Mouse (Mus musculus): Measurements from ENCODE around the gene Pfkm. TPM values are rescaled to one million over a fixed set of nuclear protein-coding genes. Genes with fewer than 3 reads are reported as not detected.

The Pfkm gene
- polyA plus RNA-seq, 1 experiment from 2014 or later: 145 TPM

GRCm38 (mm10) chr15:98131001-98131400 lies 38.6 kb downstream of the Pfkm start:
- ATAC-seq (replicated peaks; ENCODE audit: extremely low read depth, insufficient read depth, low FRiP score): no peak
- Histone ChIP-seq H3K4me2 (ENCODE audit: low read depth, low read length) (no peak overlapping the region), H3K4me1 (ENCODE audit: control insufficient read depth, insufficient read depth, low read length) (no peaks in the 10 kb centered on the region), H3K4me3 (ENCODE audit: low read length) (no peak overlapping the region), H3K27me3 (ENCODE audit: control insufficient read depth, insufficient read depth, low read length) (no peaks in the 10 kb centered on the region), H3K27ac (ENCODE audit: low read length) (no peak overlapping the region), H3K36me3 (ENCODE audit: control insufficient read depth, insufficient read depth) (peaks cover 56% of the 10 kb centered on the region), H3K9ac (ENCODE audit: low read length) (no peak overlapping the region), H3K9me3 (replicated peaks; ENCODE audit: control insufficient read depth, low read length) (no peaks in the 10 kb centered on the region)
- WGBS: 77% methylated on average over 4 of the region's 4 CpGs

GRCm38 (mm10) chr15:98131451-98131850 lies 39.1 kb downstream of the Pfkm start:
- no peak overlapping the region for H3K4me2 ChIP-seq (ENCODE audit: low read depth, low read length)
- H3K4me1 ChIP-seq (ENCODE audit: control insufficient read depth, insufficient read depth, low read length): no peaks in the 10 kb centered on the region
- H3K4me3 ChIP-seq (ENCODE audit: low read length): no peak overlapping the region
- no peak overlapping the region for H3K27ac ChIP-seq (ENCODE audit: low read length)
- H3K27me3 ChIP-seq (ENCODE audit: control insufficient read depth, insufficient read depth, low read length): no peaks in the 10 kb centered on the region
- no peaks in the 10 kb centered on the region for H3K9me3 ChIP-seq (replicated peaks; ENCODE audit: control insufficient read depth, low read length)
- WGBS: 90% methylated on average over 7 of the region's 7 CpGs
- ATAC-seq (replicated peaks; ENCODE audit: extremely low read depth, insufficient read depth, low FRiP score): no peak
- H3K36me3 ChIP-seq (ENCODE audit: control insufficient read depth, insufficient read depth): peaks cover 60% of the 10 kb centered on the region
- H3K9ac ChIP-seq (ENCODE audit: low read length): no peak overlapping the region

GRCm38 (mm10) chr15:98131942-98132655 lies 39.7 kb downstream of the Pfkm start:
- ATAC-seq (replicated peaks; ENCODE audit: extremely low read depth, insufficient read depth, low FRiP score): no peak
- no peaks in the 10 kb centered on the region for H3K27me3 ChIP-seq (ENCODE audit: control insufficient read depth, insufficient read depth, low read length)
- H3K9ac ChIP-seq (ENCODE audit: low read length): no peak overlapping the region
- no peak overlapping the region for H3K4me3 ChIP-seq (ENCODE audit: low read length)
- WGBS: 76% methylated on average over 15 of the region's 15 CpGs
- no peak overlapping the region for H3K27ac ChIP-seq (ENCODE audit: low read length)
- H3K36me3 ChIP-seq (ENCODE audit: control insufficient read depth, insufficient read depth): peaks cover 62% of the 10 kb centered on the region
- H3K9me3 ChIP-seq (replicated peaks; ENCODE audit: control insufficient read depth, low read length): no peaks in the 10 kb centered on the region
- no peak overlapping the region for H3K4me2 ChIP-seq (ENCODE audit: low read depth, low read length)
- H3K4me1 ChIP-seq (ENCODE audit: control insufficient read depth, insufficient read depth, low read length): no peaks in the 10 kb centered on the region

GRCm38 (mm10) chr15:98133471-98133870 lies 41.1 kb downstream of the Pfkm start:
- no peak for ATAC-seq (replicated peaks; ENCODE audit: extremely low read depth, insufficient read depth, low FRiP score)
- no peak overlapping the region for H3K27ac ChIP-seq (ENCODE audit: low read length)
- no peak overlapping the region for H3K4me3 ChIP-seq (ENCODE audit: low read length)
- H3K36me3 ChIP-seq (ENCODE audit: control insufficient read depth, insufficient read depth): peaks cover 56% of the 10 kb centered on the region
- H3K9ac ChIP-seq (ENCODE audit: low read length): no peak overlapping the region
- H3K4me1 ChIP-seq (ENCODE audit: control insufficient read depth, insufficient read depth, low read length): no peaks in the 10 kb centered on the region
- no peaks in the 10 kb centered on the region for H3K9me3 ChIP-seq (replicated peaks; ENCODE audit: control insufficient read depth, low read length)
- WGBS: 92% methylated on average over 3 of the region's 3 CpGs
- H3K27me3 ChIP-seq (ENCODE audit: control insufficient read depth, insufficient read depth, low read length): no peaks in the 10 kb centered on the region
- H3K4me2 ChIP-seq (ENCODE audit: low read depth, low read length): no peak overlapping the region

DNA sequence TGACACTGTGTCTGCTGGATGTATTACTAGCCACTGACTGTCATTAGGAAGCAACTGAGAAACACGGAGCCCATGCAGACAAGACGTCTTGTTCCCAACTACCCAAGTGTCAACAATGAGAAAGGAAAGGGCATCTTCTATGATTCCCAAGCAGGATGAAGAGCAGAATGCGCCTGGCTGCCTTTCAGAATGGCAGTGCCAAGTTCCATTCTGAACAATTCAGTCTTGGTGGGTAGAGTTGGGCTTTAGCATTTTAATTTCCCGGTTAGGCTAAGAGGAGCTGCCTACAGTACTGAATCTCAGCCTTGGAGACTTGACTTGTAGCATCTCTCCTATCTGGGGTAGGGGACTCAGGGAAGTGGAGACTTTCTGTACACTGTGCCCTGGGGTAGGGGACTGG lies 41.6 kb downstream of the Pfkm start:
- no peak for ATAC-seq (replicated peaks; ENCODE audit: extremely low read depth, insufficient read depth, low FRiP score)
- Histone ChIP-seq H3K4me2 (ENCODE audit: low read depth, low read length) (no peak overlapping the region), H3K27me3 (ENCODE audit: control insufficient read depth, insufficient read depth, low read length) (no peaks in the 10 kb centered on the region), H3K9ac (ENCODE audit: low read length) (no peak overlapping the region), H3K36me3 (ENCODE audit: control insufficient read depth, insufficient read depth) (peaks cover 58% of the 10 kb centered on the region), H3K4me3 (ENCODE audit: low read length) (no peak overlapping the region), H3K4me1 (ENCODE audit: control insufficient read depth, insufficient read depth, low read length) (no peaks in the 10 kb centered on the region), H3K27ac (ENCODE audit: low read length) (no peak overlapping the region), H3K9me3 (replicated peaks; ENCODE audit: control insufficient read depth, low read length) (no peaks in the 10 kb centered on the region)
- 92% methylated on average over 4 of the region's 4 CpGs for WGBS

DNA sequence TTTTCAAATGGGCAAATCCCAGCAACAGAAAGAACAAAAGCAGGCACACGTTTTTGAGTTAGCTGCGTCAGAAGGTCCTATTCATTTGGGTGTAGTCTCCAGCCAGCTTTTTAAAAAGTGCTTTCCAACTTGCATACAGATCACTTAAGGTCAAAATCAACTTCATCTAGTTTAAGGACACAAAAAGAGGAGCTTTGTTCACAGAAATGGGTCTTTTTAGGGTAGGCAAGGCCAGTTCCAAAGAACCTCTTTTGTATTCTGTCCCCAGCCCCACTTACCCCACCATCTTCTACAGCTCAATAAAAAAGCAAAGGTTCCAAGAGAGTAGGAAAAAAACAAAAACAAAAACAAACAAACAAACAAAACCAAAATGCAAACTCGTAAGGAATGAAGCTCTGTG lies 42.3 kb downstream of the Pfkm start:
- 75% methylated on average over 3 of the region's 3 CpGs for WGBS
- H3K4me3 ChIP-seq (ENCODE audit: low read length): no peak overlapping the region
- no peak overlapping the region for H3K4me2 ChIP-seq (ENCODE audit: low read depth, low read length)
- ATAC-seq (replicated peaks; ENCODE audit: extremely low read depth, insufficient read depth, low FRiP score): no peak
- H3K4me1 ChIP-seq (ENCODE audit: control insufficient read depth, insufficient read depth, low read length): no peaks in the 10 kb centered on the region
- H3K27ac ChIP-seq (ENCODE audit: low read length): no peak overlapping the region
- peaks cover 62% of the 10 kb centered on the region for H3K36me3 ChIP-seq (ENCODE audit: control insufficient read depth, insufficient read depth)
- H3K27me3 ChIP-seq (ENCODE audit: control insufficient read depth, insufficient read depth, low read length): no peaks in the 10 kb centered on the region
- no peaks in the 10 kb centered on the region for H3K9me3 ChIP-seq (replicated peaks; ENCODE audit: control insufficient read depth, low read length)
- H3K9ac ChIP-seq (ENCODE audit: low read length): no peak overlapping the region

GRCm38 (mm10) chr15:98135671-98136070 lies 43.3 kb downstream of the Pfkm start:
- no peaks in the 10 kb centered on the region for H3K4me1 ChIP-seq (ENCODE audit: control insufficient read depth, insufficient read depth, low read length)
- no peaks in the 10 kb centered on the region for H3K9me3 ChIP-seq (replicated peaks; ENCODE audit: control insufficient read depth, low read length)
- no peak overlapping the region for H3K27ac ChIP-seq (ENCODE audit: low read length)
- H3K36me3 ChIP-seq (ENCODE audit: control insufficient read depth, insufficient read depth): peaks cover 67% of the 10 kb centered on the region
- H3K4me2 ChIP-seq (ENCODE audit: low read depth, low read length): no peak overlapping the region
- ATAC-seq (replicated peaks; ENCODE audit: extremely low read depth, insufficient read depth, low FRiP score): no peak
- no peak overlapping the region for H3K9ac ChIP-seq (ENCODE audit: low read length)
- no peak overlapping the region for H3K4me3 ChIP-seq (ENCODE audit: low read length)
- no peaks in the 10 kb centered on the region for H3K27me3 ChIP-seq (ENCODE audit: control insufficient read depth, insufficient read depth, low read length)
- WGBS: 94% methylated on average over 13 of the region's 13 CpGs

DNA sequence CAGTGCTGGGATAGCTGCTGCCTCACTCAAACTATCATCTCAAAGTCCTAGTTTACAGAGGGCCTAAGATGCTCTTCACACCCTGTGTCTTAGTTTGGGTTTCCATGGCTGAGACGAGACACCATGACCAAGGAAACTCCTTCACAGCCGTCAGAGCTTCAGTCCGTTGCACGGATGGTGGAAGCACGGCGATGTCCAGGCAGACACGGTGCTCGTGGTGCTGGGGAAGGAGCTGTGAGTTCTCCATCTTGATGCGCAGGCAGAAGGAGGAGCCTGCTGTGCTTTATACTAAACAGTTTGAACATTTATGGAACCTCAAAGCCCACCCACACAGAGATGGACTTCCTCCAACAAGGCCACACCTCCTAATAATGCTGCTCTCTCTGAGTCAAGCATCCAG lies 44.5 kb downstream of the Pfkm start:
- no peaks in the 10 kb centered on the region for H3K27me3 ChIP-seq (ENCODE audit: control insufficient read depth, insufficient read depth, low read length)
- no peak for ATAC-seq (replicated peaks; ENCODE audit: extremely low read depth, insufficient read depth, low FRiP score)
- no peak overlapping the region for H3K4me3 ChIP-seq (ENCODE audit: low read length)
- WGBS: 91% methylated on average over 9 of the region's 9 CpGs
- H3K36me3 ChIP-seq (ENCODE audit: control insufficient read depth, insufficient read depth): peaks cover 70% of the 10 kb centered on the region
- H3K27ac ChIP-seq (ENCODE audit: low read length): no peak overlapping the region
- H3K4me2 ChIP-seq (ENCODE audit: low read depth, low read length): no peak overlapping the region
- H3K4me1 ChIP-seq (ENCODE audit: control insufficient read depth, insufficient read depth, low read length): no peaks in the 10 kb centered on the region
- H3K9ac ChIP-seq (ENCODE audit: low read length): no peak overlapping the region
- H3K9me3 ChIP-seq (replicated peaks; ENCODE audit: control insufficient read depth, low read length): no peaks in the 10 kb centered on the region

DNA sequence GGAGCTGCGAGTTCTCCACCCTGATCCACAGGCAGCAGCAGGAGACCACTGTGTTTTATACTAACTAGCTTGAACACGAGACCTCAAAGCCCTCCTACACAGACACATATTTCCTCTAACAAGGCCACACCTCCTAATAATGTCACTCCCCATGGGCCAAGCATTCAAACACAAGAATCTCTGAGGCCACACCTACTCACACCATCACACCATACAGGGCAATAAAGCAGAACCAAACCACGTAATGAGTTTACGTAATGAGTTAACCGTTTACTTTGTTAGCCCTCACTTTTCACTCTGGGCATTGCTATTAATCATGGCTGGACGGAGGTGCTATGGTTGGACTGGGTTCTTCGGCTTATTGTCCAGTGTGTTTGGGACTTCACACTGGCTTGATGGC lies 47.4 kb downstream of the Pfkm start:
- 84% methylated on average over 7 of the region's 7 CpGs for WGBS
- H3K27ac ChIP-seq (ENCODE audit: low read length): no peak overlapping the region
- no peak overlapping the region for H3K4me3 ChIP-seq (ENCODE audit: low read length)
- H3K27me3 ChIP-seq (ENCODE audit: control insufficient read depth, insufficient read depth, low read length): no peaks in the 10 kb centered on the region
- H3K4me2 ChIP-seq (ENCODE audit: low read depth, low read length): no peak overlapping the region
- H3K9ac ChIP-seq (ENCODE audit: low read length): no peak overlapping the region
- H3K9me3 ChIP-seq (replicated peaks; ENCODE audit: control insufficient read depth, low read length): no peaks in the 10 kb centered on the region
- H3K4me1 ChIP-seq (ENCODE audit: control insufficient read depth, insufficient read depth, low read length): peaks cover 6% of the 10 kb centered on the region
- ATAC-seq (replicated peaks; ENCODE audit: extremely low read depth, insufficient read depth, low FRiP score): no peak
- peaks cover 52% of the 10 kb centered on the region for H3K36me3 ChIP-seq (ENCODE audit: control insufficient read depth, insufficient read depth)

Measured in heart, embryonic 16.5 days (tissue).